17 mouse cellular contexts compared by ENCODE assay signal in genomic region chr10:18879690-18880089, GRCm38 (mm10). TPM values are rescaled to one million over a fixed set of nuclear protein-coding genes. Genes with fewer than 3 reads are reported as not detected.
"Had no signal": no experiment of that assay in that cellular context is flagged by ENCODE, and none has a peak within 500 bp of the region (broad histone marks: within the 10 kb centered on the region; RNA-seq: fewer than 3 reads in every experiment).

No protein-coding gene starts in this region.

- DNase-seq: lung, adult 18-20 months; lung, embryonic 14.5 days; lung, postnatal 14 days; lung, postnatal 36 days; right cerebral cortex, postnatal 14 days; thymus, adult 18-20 months; thymus, postnatal 14 days; thymus, postnatal 36 days had no signal

- H3K9ac ChIP-seq: liver, embryonic 14.5 days; lung, embryonic 14.5 days; midbrain, embryonic 13.5 days; midbrain, embryonic 15.5 days; neural tube, embryonic 13.5 days; neural tube, embryonic 15.5 days had no signal

- H3K9me3 ChIP-seq: megakaryocyte, embryonic 14.5 days; midbrain, embryonic 13.5 days; midbrain, embryonic 15.5 days; neural tube, embryonic 13.5 days; neural tube, embryonic 15.5 days had no signal

- H3K4me2 ChIP-seq: lung, embryonic 14.5 days; midbrain, embryonic 11.5 days; midbrain, embryonic 13.5 days; midbrain, embryonic 15.5 days; neural tube, embryonic 13.5 days; neural tube, embryonic 15.5 days had no signal

- H3K4me3 ChIP-seq: megakaryocyte, embryonic 14.5 days; midbrain, embryonic 13.5 days; midbrain, embryonic 15.5 days; myocyte; neural tube, embryonic 13.5 days; neural tube, embryonic 15.5 days had no signal

- H3K27me3 ChIP-seq: midbrain, embryonic 13.5 days; midbrain, embryonic 15.5 days; neural tube, embryonic 13.5 days; neural tube, embryonic 15.5 days had no signal

- H3K4me1 ChIP-seq: midbrain, embryonic 13.5 days; midbrain, embryonic 15.5 days; neural tube, embryonic 13.5 days; neural tube, embryonic 15.5 days had no signal

- H3K36me3 ChIP-seq: midbrain, embryonic 13.5 days; midbrain, embryonic 15.5 days; neural tube, embryonic 13.5 days; neural tube, embryonic 15.5 days had no signal

- H3K27ac ChIP-seq: liver, embryonic 14.5 days; macrophage; midbrain, embryonic 13.5 days; midbrain, embryonic 15.5 days; neural tube, embryonic 13.5 days; neural tube, embryonic 15.5 days had no signal

- ATAC-seq: midbrain, embryonic 13.5 days; midbrain, embryonic 15.5 days had no signal

RNA-seq across cellular contexts. Expression of gene Perp, which starts 34.9 kb away (rescaled TPM):
- polyA plus RNA-seq: macrophage had no signal
